Mouse (Mus musculus): ENCODE measurements around the gene Chrnd.

GRCm38 (mm10) chr1:87164796-87165184, 25.6 kb upstream of the Chrnd start:
- TF ChIP-seq GATA1 (IDR thresholded peaks at IDR 0.05; ENCODE audit: low read length) (no peak), TAL1 (IDR thresholded peaks at IDR 0.05; ENCODE audit: low read length) (no peak)
